Mouse (Mus musculus) mouse trophoblast stem cell (cell line): ENCODE measurements around the gene Cavin3.

Experiments used
- in situ Hi-C, 2 experiments: fragments of 300-500 bp; cut with MseI, MboI; formaldehyde crosslinking; loops; 2 replicates in 1 of 2; 3 replicates in 1 of 2; pipeline ENCODE4 v1.15.1; 2025

Gene Cavin3

DNA sequence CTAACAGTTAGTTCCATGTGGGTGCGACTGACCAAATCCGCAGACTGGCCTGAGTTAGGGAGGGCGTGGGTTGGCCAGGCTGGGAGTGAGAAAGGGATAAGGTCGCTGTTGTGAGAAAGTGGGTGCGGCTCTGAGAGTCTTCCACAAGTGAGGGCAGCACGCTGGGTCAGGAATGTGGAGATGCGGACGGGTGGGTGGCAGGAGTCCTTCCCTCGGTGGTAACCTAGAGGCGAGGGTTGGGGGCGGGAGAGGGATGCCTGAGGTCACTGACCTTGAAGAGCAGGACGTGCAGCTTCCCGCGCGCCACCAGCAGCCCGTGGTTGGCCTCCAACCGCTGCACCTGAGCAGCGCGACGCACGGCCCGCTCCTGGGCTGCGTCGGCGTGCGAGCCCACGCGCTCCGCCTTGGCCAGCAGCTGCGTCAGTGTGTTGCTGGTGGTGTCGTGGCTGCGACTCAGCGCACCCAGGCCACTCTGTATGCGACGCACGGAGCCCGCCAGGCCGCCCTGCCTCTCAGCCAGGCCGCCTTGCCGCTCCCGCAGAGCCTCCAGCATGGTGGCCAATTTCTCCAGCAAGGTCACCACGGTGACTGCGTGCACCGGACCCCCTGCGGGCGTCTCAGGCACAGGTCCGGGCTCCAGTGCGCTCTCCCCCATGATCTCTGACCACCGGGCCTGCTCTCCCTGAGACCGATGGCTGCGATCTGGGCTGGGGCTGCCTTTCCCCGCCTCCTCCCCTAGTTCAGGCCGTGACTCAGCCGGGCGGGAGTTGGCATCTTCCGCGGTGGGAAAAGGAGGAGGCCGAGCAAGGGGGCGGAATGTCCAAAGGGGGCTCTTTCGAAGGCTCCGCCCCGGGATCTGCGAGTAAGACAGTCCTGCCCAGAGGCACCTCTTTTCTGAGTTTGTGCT lies at the start of gene Cavin3:
TSS of gene Cavin3 (minus strand) at position 796 of the 907 bp plus-strand sequence.
- in situ Hi-C loops: no loop called here

DNA sequence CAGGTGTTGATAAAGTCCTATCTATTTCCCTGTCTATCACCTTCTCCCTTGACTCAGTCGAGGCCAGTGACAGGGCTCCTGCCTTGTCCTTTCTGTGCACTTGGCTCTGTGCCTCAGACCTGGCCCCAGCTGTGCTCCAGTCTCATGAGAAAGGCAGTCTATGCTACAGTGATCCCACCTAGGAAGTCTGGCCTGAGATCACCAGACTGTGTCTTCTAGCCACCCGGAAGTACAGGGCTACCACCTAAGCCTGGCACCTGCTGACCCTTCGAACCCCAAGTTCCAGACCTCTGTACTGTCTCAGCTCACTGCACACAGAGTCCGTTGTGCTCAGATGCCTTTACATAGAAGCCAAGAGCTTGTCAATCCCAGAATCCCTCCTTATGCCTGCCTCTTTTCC lies 46.0 kb upstream of the Cavin3 start:
- in situ Hi-C loops: loop anchor here (10.0 kb wide), 2 partner anchors 273 to 353 kb away; no protein-coding TSS in a partner anchor

DNA sequence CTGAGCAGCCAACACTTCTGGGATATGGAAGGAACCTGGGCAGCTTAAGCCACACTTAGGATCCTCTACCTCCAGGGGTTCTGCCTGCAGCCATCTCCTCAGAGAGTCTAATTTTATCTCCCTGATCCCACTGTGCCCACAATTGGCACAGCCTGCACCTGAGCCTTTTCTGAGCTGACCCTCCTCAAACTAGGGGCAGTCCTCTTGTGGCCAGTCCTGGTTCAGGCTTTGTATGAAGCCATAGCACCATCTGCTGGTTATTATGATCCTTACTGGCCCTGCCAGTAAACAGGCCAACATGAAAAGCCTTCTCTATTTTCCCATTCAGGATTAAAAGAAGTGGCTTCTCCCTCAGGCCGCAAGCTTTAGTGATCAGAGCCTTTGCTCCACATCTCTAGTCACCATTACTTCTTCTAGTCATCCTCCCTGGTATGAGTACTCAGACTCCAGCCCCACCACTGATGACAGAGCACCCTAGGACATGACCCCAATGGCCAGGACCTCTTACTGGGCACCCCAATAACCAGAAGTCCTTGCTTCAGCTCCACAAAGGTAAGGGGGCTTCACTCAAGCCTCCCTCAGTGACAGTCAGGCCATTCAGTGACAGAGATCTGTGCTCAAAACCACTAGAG lies 45.3 kb upstream of the Cavin3 start:
- in situ Hi-C loops: loop anchor here (10.0 kb wide), 2 partner anchors 273 to 353 kb away; no protein-coding TSS in a partner anchor

DNA sequence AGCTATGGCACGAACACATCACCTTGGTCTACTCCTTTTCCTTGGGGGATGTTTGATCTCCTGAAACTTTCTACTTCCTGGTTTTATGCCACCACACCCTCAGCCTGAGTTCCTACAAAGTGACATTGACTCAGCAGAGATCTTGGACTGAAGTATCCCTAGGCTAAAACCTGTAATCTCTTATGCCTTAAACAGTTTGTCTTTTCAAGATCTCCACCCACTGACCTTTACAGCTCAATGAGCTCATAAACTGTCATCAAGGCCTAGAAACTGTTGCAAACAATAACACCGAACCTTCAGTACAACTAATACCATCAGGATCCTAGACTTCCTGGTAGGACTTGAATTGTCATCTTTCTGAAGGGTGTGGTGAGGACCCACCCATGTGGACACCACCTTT lies 42.1 kb upstream of the Cavin3 start:
- in situ Hi-C loops: loop anchor here (10.0 kb wide), 2 partner anchors 269 to 349 kb away; no protein-coding TSS in a partner anchor

DNA sequence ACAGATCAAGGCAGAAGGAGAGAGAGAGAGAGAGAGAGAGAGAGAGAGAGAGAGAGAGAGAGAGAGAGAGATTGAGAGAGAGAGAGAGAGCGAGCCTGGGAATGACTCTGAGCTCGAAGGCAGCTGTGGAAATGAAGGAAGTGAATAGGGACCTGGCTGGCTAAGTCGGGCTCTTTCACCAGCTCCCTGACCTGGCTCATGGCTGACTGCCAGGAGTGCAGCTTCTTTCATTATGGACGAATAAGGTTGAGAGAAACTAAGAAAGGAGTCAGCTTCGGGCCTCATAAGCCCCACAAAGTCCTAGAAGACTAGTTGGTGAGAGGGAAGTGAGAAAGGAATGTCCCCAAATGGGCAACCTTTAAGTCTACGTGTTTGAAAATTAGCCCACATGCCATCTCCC lies 38.1 kb upstream of the Cavin3 start:
- in situ Hi-C loops: loop anchor here (10.0 kb wide), 2 partner anchors 265 to 345 kb away; no protein-coding TSS in a partner anchor

DNA sequence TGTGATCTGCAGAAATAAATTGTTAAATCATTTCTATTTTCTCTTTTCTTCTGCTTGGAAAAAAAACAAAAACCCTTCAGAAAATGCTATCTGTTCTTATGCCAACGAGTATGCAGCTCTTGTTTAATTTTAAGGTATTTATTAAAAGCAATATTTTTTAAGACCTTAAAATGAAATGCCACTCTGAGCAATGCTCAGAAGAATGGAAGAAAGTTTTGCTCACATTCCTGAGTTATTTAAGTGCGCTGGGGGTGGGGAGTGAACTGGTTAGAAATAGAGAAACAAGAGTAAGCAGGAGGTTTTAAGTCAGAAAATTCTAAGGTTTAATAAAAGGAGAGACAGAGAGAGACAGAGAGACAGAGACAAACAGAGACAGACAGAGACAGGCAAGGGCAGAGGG lies 37.7 kb upstream of the Cavin3 start:
- in situ Hi-C loops: loop anchor here (5.0 to 10.0 kb wide), 4 partner anchors 112 to 345 kb away; partner anchors contain the start of genes Cnga4 (in 1 of the 2) and Fam160a2 (in 1 of the 2)

DNA sequence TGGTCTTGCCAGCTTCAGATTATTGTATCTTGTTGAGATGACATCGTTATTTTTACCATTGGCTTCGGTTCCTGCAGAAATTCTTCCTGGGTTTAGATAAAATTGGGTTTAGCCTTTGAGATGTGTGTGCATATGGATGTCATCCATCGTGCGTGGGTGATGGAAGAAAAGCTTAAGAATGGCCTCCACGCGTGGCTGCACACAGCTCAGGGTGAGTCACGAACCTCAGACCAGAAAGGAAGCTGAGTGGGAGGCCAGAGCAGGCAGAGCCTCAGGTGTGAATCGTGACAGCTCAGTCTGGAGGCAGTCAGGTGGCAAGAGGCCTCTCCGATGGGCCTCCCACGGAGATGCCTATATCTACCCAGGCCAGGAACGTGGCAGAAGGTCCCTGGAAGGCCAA lies 37.2 kb upstream of the Cavin3 start:
- in situ Hi-C loops: loop anchor here (5.0 to 10.0 kb wide), 2 partner anchors 112 to 115 kb away; partner anchors contain the start of genes Cnga4 (in 1 of the 2) and Fam160a2 (in 1 of the 2)

DNA sequence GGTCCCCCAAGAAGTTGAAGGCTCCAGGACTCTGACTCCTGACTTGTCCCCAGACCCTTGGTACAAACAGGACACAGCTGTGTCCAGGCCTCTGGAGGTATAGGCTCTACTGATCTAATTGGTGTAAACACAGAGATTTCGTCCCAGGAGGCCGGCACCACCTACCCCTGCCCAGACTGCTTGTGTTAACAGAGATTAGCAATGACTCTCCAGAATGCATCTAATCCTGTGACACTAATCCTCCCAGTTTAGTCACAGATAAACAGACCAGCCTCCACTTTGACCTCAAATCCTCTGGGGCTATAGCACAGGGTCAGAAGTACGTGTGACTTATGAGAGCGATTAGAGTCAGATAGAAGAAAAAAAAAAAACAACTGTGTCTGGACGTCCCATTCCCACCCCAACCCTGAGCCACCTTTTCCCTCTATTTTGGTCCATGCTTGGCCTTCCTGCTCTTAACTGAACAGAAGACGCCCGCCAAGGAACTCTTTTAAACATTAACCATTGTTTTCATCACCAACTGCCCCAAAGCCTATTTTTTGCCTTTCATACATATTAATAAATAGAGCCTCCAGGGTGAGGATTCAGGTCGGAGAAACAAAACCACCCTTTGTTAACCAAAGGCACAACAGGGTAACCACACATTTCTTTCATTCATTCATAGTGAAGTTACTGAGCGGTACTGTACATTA lies 34.7 kb upstream of the Cavin3 start:
- in situ Hi-C loops: loop anchor here (5.0 to 10.0 kb wide), 2 partner anchors 110 to 112 kb away; partner anchors contain the start of genes Cnga4 (in 1 of the 2) and Fam160a2 (in 1 of the 2)

DNA sequence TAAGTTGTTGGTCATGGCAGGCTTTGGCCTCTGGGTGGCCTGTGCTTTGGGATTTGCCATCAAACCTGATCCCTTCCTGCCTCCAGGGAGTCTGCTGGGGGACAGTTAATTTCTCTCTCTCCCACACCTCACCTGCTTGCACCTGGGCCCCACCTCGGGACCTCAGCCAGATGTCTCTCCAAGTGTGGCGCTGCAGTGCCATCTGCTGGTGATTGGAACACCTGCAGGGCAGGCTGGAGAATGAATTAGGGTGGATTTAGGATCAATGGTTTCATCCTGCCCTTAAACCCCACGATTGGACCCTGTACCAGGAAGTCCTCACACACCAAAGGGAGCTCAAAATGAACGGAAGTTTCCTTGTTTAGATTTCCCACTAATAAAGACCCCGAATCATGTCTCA lies 33.1 kb upstream of the Cavin3 start:
- in situ Hi-C loops: loop anchor here (5.0 to 10.0 kb wide), 2 partner anchors 108 to 110 kb away; partner anchors contain the start of genes Cnga4 (in 1 of the 2) and Fam160a2 (in 1 of the 2)

DNA sequence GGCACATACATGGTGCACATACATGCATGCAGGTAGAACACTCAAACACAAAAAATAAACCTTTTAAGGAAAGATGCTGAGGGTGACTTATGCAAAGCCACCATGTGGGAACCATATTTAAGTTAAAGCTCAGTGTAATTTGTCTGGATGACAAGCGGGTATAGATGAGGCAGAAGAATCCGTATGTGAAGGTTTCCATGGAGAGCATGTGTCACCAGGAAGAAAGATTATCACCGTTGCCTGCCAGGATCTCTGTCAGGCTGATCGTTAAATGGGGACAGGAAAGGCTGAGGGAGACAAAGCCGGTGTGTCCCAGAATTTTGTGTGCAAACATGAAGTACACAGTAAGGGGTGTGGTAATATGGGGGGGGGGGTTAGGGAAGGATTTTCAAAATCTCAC lies 32.5 kb upstream of the Cavin3 start:
- in situ Hi-C loops: loop anchor here in 1 of 2 experiments (10.0 kb wide), 1 partner anchor 110 kb away; the partner anchor contains the start of genes Cnga4 and Fam160a2

DNA sequence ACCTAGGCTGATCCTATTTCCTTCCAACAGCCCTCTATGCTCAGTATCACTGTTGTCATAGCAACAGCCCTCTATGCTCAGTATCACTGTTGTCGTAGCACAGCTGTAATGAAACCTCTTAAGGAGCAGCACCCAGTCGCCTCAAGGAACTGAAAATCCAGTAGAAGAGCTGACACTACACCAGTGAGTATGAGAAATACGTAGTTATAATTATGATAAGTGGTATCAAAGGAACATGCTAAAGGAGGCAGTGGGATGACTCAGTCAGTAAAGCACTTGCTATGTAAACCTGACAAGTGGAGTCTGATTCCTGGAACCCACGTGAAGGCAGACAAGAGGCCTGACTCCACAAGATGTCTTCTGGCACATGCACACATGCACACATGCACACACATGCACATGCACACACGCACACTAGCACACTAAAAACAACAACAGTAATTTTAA lies 31.8 kb upstream of the Cavin3 start:
- in situ Hi-C loops: loop anchor here in 1 of 2 experiments (10.0 kb wide), 1 partner anchor 109 kb away; the partner anchor contains the start of genes Cnga4 and Fam160a2

DNA sequence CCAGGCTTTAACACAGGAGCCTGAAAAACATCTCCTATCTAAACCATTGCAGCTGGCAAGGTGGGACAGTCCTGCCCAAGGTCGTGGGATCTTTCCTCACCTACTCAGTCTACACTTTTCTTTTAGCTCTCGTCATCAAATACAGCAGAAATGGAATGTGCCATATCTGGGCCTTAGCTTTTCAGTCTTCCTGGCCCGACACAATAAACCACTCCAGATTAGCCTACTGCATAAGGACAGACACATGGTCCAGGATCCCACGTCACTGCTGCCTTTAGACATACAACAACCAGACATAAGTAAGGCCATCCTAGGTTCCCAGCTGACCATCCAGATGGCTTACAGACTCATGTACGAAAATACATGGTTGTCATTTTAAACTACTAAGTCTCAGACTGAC lies 28.0 kb upstream of the Cavin3 start:
- in situ Hi-C loops: loop anchor here in 1 of 2 experiments (10.0 kb wide), 1 partner anchor 105 kb away; the partner anchor contains the start of genes Cnga4 and Fam160a2

DNA sequence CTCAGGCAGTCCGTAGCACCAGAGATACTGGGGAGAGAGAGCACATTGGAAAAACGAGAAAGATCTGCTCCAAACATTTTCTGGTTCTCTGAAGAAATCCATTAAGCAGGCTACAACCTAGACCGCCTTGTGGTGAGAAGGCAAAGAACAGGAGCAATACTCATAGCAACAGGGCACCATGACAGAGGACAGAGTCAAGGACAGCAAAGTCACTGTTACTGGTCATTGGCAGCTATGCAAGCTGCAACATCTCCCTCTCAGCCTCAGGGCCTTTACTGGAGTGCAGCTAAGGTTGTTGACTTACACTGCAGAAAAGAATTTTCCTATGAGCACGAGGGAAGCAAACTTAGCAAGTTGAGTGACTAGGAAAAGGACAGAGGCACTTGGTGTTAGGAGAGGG lies 25.2 kb upstream of the Cavin3 start:
- in situ Hi-C loops: no loop called here

DNA sequence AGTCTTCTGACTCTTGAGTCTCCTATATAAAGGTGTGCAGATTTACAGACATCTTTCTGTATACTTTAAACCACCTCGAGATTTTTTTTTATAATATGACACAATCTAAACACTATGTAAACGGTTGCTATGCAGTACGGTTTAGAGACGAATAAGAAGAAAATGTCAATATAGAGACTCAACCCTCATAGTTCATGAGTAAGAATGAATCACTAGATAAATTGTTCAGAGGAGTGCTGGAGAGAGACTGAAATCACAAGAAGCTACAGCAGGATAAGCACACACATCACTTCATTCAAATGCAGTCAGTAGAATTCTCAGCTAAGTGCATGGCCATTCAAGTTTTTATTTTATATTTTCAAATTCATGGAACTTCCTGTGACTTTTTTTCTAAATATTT lies 19.9 kb upstream of the Cavin3 start:
- in situ Hi-C loops: no loop called here

DNA sequence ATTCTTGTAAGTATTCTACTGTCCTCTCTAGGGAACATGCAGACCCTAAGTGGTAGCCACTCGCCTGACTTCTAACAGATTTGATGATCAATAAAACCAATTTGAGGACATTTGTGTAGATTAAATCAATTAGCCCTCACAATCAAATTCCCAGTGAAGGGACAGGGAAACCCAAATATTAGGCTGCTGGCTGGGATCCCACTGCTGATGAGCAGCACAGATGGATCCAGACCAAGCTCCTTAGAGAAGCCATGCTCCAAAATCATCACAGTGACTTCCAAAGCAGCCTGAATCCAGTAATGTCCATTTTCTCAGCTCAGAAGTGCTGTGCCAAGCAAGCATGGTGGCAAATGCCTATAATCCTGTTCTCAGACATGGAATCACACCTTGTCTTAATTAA lies 17.6 kb upstream of the Cavin3 start:
- in situ Hi-C loops: no loop called here

DNA sequence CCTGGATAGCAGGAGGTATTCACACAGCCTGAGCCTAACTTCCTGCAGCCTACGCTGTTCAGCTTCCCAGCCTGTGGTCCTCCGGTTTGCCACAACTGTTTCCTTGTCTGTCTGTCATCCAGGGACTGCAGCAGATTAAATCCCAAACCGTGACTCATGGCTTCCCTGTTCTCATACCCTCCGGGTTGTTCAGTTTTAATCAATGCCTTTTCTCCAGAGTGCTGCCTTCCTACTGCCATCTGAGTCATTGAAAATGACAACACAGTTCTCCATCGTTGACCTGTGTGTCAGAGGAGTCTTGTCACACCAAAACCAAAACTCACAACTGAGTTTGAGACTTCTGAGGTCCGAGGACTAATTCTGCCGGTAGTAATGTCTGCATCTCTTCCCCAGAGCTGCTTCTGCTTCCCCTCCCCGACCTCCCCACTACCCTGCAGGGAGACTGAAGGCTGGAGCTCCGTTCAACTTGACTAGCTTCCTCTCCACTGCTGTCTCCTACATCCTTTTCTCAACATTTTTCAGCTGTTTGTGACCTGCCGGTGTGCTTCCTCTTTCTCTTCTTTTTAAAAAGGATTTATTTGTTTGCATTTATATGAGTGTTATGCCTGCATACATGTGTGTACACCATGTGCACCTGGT lies 16.9 kb upstream of the Cavin3 start:
- in situ Hi-C loops: no loop called here

DNA sequence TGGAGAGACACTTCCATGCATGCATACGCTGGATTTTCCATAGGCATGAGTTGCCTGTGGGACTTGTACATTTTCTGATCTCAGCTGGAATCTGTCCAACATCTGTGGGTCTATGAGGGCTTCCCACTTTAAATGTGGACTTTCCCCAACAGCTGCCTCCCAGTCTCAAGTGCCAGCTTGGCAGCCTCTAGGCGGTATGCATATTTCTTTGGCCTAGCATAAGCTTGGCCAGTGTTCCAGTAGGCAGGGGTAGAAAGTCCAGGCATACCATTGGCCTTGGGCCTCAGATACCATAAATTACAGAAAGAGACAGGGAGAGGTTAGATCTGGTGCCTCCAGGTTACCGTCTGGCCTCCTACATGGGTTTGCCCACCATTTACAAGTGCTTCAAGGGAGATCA lies 15.8 kb upstream of the Cavin3 start:
- in situ Hi-C loops: no loop called here

DNA sequence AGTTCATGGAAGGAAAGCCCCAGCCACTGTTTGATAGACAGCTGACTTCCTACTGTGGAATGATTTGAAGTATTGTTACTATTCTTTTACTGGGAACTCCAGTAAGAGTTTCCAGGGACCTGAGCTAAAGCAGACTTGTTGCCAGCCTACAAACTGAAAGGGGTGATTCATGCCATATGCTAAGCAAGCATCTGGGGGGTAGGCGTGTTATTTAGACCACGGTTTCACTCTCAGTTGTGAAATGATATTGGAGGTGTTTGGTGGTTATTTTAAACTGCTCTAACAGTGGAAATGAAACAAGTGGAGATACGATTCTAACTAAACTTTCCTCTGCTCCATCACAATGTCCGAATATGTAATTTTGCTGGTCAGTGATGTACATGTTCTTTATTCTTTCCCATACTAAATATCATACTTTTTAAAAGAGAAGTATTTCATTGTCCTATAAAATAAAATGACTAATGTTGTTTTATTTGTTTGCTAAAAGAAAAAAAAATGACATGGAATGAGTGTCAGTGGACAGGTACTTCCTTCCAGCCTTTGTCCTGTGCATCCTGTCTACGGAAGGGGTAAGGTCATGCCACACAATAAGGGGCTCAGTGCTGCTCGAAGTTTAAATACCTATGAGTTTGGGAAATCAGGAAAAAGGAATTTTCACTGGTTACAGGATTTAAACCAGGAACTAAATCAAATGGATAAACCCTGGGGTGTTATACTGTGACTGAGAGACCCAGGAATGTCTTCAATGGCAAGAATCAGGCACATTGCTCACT lies 5.2 kb upstream of the Cavin3 start:
- in situ Hi-C loops: no loop called here

DNA sequence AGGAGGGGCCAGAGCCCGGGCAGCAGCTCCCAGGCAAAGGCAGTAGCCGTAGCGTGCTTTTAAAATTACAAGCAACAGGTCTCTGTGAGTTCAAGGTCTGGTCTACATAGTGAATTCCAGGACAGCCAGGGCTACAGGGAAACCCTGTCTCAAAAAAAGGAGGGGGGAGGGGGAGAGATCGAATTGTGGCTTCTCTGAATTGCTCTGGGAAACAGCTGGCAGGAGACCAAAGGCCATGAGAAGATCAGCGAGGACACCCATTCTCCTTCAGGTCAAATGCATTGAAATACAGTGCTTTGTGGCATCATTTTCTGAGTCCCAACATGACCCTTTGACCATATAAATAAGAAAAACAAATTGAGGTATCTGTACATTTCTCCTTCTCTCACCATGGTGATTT lies 2.9 kb upstream of the Cavin3 start:
- in situ Hi-C loops: no loop called here

DNA sequence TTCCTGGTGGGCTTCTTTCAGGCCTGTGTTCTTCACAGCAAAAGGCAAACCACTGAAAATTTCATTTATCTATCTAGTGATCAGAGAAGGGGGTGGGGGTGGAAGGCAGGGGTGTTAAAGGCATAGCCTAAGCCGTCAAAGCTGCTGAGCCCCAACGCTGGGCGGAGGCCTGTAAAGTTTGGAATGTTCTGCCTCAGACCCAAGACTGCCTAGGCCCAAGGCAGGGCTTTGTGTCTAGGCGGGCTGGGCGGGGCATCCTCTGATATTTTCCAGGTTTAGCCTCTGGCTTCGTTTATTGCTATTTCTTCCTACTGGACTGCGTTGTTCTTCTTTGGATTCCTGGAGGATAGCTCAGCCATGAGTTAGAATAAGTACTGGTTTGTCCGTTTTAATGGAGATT lies 326 bp upstream of the Cavin3 start:
- in situ Hi-C loops: no loop called here
